Mouse (Mus musculus) forebrain, embryonic 14.5 days (tissue): Measurements from ENCODE around the gene Golgb1. TPM values are rescaled to one million over a fixed set of nuclear protein-coding genes. Genes with fewer than 3 reads are reported as not detected.

Experiments
- ATAC-seq: fragments of 200-750 bp; cut with Nextera tagmentation; 2 replicates; pipeline ENCODE4 v1.8.0; 2017; ENCODE audit warnings: mild to moderate bottlenecking, moderate library complexity
- DNase-seq: peaks from one replicate; pipeline ENCODE4 v3.0.0-alpha.2; 2015; ENCODE audit warnings: low spot score
- H3K27ac ChIP-seq: fragments of 300-500 bp; sonication (generic); 2 replicates; pipeline ENCODE4 v1.5.1; 2014; ENCODE audit warnings: low read depth, mild to moderate bottlenecking, control low read depth, low read length, moderate library complexity
- H3K27me3 ChIP-seq: fragments of 300-500 bp; sonication (generic); replicated peaks from 2 replicates; pipeline ENCODE4 v1.6.1; 2014; ENCODE audit warnings: low read length, control low read depth, mixed read lengths; ENCODE audit not compliant: control insufficient read depth, insufficient read depth
- H3K36me3 ChIP-seq: fragments of 300-500 bp; sonication (generic); 2 replicates; pipeline ENCODE4 v1.6.1; 2014; ENCODE audit warnings: low read length, control low read depth; ENCODE audit not compliant: control insufficient read depth, insufficient read depth
- H3K4me1 ChIP-seq: fragments of 300-500 bp; sonication (generic); 2 replicates; pipeline ENCODE4 v1.6.1; 2014; ENCODE audit warnings: antibody characterized with exemption, low read length, control low read depth; ENCODE audit not compliant: control insufficient read depth, insufficient read depth
- H3K4me2 ChIP-seq: fragments of 300-500 bp; sonication (generic); 2 replicates; pipeline ENCODE4 v1.6.1; 2014; ENCODE audit warnings: mild to moderate bottlenecking, control low read depth, low read length
- H3K4me3 ChIP-seq: fragments of 300-500 bp; sonication (generic); 2 replicates; pipeline ENCODE4 v1.5.1; 2014; ENCODE audit warnings: low read depth, low read length, control low read depth
- H3K9ac ChIP-seq: fragments of 300-500 bp; sonication (generic); 2 replicates; pipeline ENCODE4 v1.6.1; 2014; ENCODE audit warnings: mild to moderate bottlenecking, low read length, control low read depth, moderate library complexity
- H3K9me3 ChIP-seq: fragments of 300-500 bp; sonication (generic); replicated peaks from 2 replicates; pipeline ENCODE4 v1.6.1; 2016; ENCODE audit warnings: low read length, control low read depth, mixed read lengths; ENCODE audit not compliant: control insufficient read depth
- WGBS: fragments of 180-500 bp; shearing (Covaris S2); extraction: QIAGEN DNeasy Blood & Tissue Kit; methylation state at CpG from one replicate; pipeline ENCODE4 v1.1.7; 2014; 5-methylcytosine and 5-hydroxymethylcytosine counted together
- polyA plus RNA-seq: library from polyadenylated mRNA; unstranded; fragments of >200 nt; fragmentation: Nextera tagmentation; extraction: Ambion mirVana; gene quantifications from 2 replicates; pipeline ENCODE4 v1.2.1, GENCODE M21; 2014

Golgb1 gene
- polyA plus RNA-seq, 1 experiment from 2014 or later: 69.9 TPM

- under 1% methylated on average over 42 of the region's 48 CpGs for WGBS
- peaks cover 15% of the 10 kb centered on the region for H3K4me1 ChIP-seq
- H3K9ac ChIP-seq: peak overlapping the region; percentile 80
- peak overlapping the region; percentile 79 for H3K4me3 ChIP-seq
- H3K4me2 ChIP-seq: peak overlapping the region; percentile 75
- DNase-seq (no peak), ATAC-seq (no peak; the same call in 1 of the 2 replicates)
- no peaks in the 10 kb centered on the region for H3K27me3 ChIP-seq
- peak overlapping the region; percentile 63 for H3K27ac ChIP-seq
- no peaks in the 10 kb centered on the region for H3K9me3 ChIP-seq
- peaks cover 13% of the 10 kb centered on the region for H3K36me3 ChIP-seq
Observed at GRCm38 (mm10) chr16:36875276-36875851, 424 bp downstream of the Golgb1 start.

GRCm38 (mm10) chr16:36877316-36877715 lies 2.4 kb downstream of the Golgb1 start:
- H3K27me3 ChIP-seq: no peaks in the 10 kb centered on the region
- H3K4me1 ChIP-seq: peaks cover 15% of the 10 kb centered on the region
- WGBS: 76% methylated on average over 5 of the region's 5 CpGs
- H3K27ac ChIP-seq: no peak overlapping the region
- no peak overlapping the region for H3K4me3 ChIP-seq
- ATAC-seq: no peak
- peaks cover 2% of the 10 kb centered on the region; the same call in 1 of the 2 replicates for H3K36me3 ChIP-seq
- no peak overlapping the region for H3K9ac ChIP-seq
- no peak overlapping the region for H3K4me2 ChIP-seq
- H3K9me3 ChIP-seq: no peaks in the 10 kb centered on the region
- no peak for DNase-seq

GRCm38 (mm10) chr16:36882737-36883343 lies 7.9 kb downstream of the Golgb1 start:
- DNase-seq: peak; percentile 39
- Histone ChIP-seq H3K9ac (no peak overlapping the region), H3K36me3 (peaks cover 18% of the 10 kb centered on the region), H3K27me3 (no peaks in the 10 kb centered on the region), H3K4me3 (no peak overlapping the region), H3K9me3 (no peaks in the 10 kb centered on the region), H3K4me1 (peaks cover 7% of the 10 kb centered on the region), H3K27ac (peak overlapping the region; percentile 61), H3K4me2 (no peak overlapping the region)
- WGBS: 18% methylated on average over 5 of the region's 5 CpGs
- peak; percentile 71; the same call in 1 of the 2 replicates for ATAC-seq

GRCm38 (mm10) chr16:36884881-36885280 lies 9.9 kb downstream of the Golgb1 start:
- ATAC-seq (no peak), DNase-seq (peak; percentile 31)
- Histone ChIP-seq H3K36me3 (peaks cover 34% of the 10 kb centered on the region), H3K4me3 (no peak overlapping the region), H3K9ac (no peak overlapping the region), H3K9me3 (no peaks in the 10 kb centered on the region), H3K4me1 (peaks cover 4% of the 10 kb centered on the region), H3K27ac (no peak overlapping the region), H3K4me2 (no peak overlapping the region), H3K27me3 (no peaks in the 10 kb centered on the region)
- 80% methylated on average over 4 of the region's 4 CpGs for WGBS

GRCm38 (mm10) chr16:36885912-36886311 lies 11.0 kb downstream of the Golgb1 start:
- Histone ChIP-seq H3K27me3 (no peaks in the 10 kb centered on the region), H3K4me2 (no peak overlapping the region), H3K9ac (no peak overlapping the region), H3K27ac (no peak overlapping the region), H3K36me3 (peaks cover 41% of the 10 kb centered on the region), H3K9me3 (no peaks in the 10 kb centered on the region), H3K4me1 (peaks cover 4% of the 10 kb centered on the region; the same call in 1 of the 2 replicates), H3K4me3 (no peak overlapping the region)
- ATAC-seq (no peak), DNase-seq (no peak)
- WGBS: 92% methylated on average over 11 of the region's 11 CpGs

- WGBS: 82% methylated on average over 5 of the region's 5 CpGs
- no peak overlapping the region for H3K9ac ChIP-seq
- H3K9me3 ChIP-seq: no peaks in the 10 kb centered on the region
- peaks cover 47% of the 10 kb centered on the region for H3K36me3 ChIP-seq
- peaks cover 4% of the 10 kb centered on the region; the same call in 1 of the 2 replicates for H3K4me1 ChIP-seq
- no peak for DNase-seq
- H3K27me3 ChIP-seq: no peaks in the 10 kb centered on the region
- no peak overlapping the region for H3K4me3 ChIP-seq
- H3K4me2 ChIP-seq: no peak overlapping the region
- H3K27ac ChIP-seq: no peak overlapping the region
- ATAC-seq: no peak
Observed at GRCm38 (mm10) chr16:36887546-36887945, 12.6 kb downstream of the Golgb1 start.

GRCm38 (mm10) chr16:36890559-36890958 lies 15.6 kb downstream of the Golgb1 start:
- H3K27me3 ChIP-seq: no peaks in the 10 kb centered on the region
- H3K9ac ChIP-seq: no peak overlapping the region
- H3K9me3 ChIP-seq: no peaks in the 10 kb centered on the region
- H3K4me3 ChIP-seq: no peak overlapping the region
- no peaks in the 10 kb centered on the region for H3K4me1 ChIP-seq
- no peak for ATAC-seq
- WGBS: 96% methylated on average over 3 of the region's 3 CpGs
- DNase-seq: no peak
- H3K27ac ChIP-seq: no peak overlapping the region
- H3K36me3 ChIP-seq: peaks cover 69% of the 10 kb centered on the region
- no peak overlapping the region for H3K4me2 ChIP-seq

GRCm38 (mm10) chr16:36891415-36891814 lies 16.5 kb downstream of the Golgb1 start:
- Histone ChIP-seq H3K4me3 (no peak overlapping the region), H3K4me1 (no peaks in the 10 kb centered on the region), H3K9ac (no peak overlapping the region), H3K4me2 (no peak overlapping the region), H3K9me3 (no peaks in the 10 kb centered on the region), H3K27me3 (no peaks in the 10 kb centered on the region), H3K36me3 (peaks cover 70% of the 10 kb centered on the region), H3K27ac (no peak overlapping the region)
- ATAC-seq (no peak), DNase-seq (no peak)
- WGBS: 95% methylated on average over 4 of the region's 4 CpGs

- no peaks in the 10 kb centered on the region for H3K27me3 ChIP-seq
- no peaks in the 10 kb centered on the region for H3K9me3 ChIP-seq
- H3K36me3 ChIP-seq: peaks cover 72% of the 10 kb centered on the region
- H3K27ac ChIP-seq: no peak overlapping the region
- 89% methylated on average over 10 of the region's 10 CpGs for WGBS
- no peak overlapping the region for H3K9ac ChIP-seq
- no peak for ATAC-seq
- H3K4me3 ChIP-seq: no peak overlapping the region
- H3K4me2 ChIP-seq: no peak overlapping the region
- no peaks in the 10 kb centered on the region for H3K4me1 ChIP-seq
- no peak for DNase-seq
Observed at GRCm38 (mm10) chr16:36893317-36893716, 18.4 kb downstream of the Golgb1 start.
